In the genomic region with DNA sequence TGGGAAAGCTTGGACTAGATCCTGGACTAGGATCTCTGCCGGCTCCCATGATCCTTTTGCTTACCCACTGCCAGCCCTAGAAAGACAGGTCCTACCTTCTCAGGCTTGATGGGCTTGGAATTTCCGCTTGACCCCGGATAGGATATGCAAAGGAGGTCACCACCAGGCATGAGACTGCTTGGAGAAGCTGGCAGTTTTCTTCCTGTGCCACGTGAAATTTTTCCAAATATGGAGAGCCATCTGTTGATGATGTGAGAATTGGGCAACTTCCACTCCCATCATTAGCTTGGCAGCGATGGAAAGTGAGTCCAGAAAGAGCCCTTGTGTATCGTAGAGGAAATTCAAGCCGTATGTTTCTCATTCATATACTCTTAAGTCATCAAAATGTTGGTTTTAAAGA, we compare ENCODE assay signal across 14 mouse cellular contexts. TPM values are rescaled to one million over a fixed set of nuclear protein-coding genes. Genes with fewer than 3 reads are reported as not detected.
DNase-seq lines count a peak whose midpoint lies in the region; ATAC-seq lines count a peak whose summit lies in the region.
"Had no signal": no experiment of that assay in that cellular context is flagged by ENCODE, and none has a peak within 500 bp of the region (broad histone marks: within the 10 kb centered on the region; RNA-seq: fewer than 3 reads in every experiment).

No protein-coding gene starts in this region.

- no peaks in the 10 kb centered on the region for H3K9me3 ChIP-seq in midbrain, embryonic 10.5 days (replicated peaks)
- H3K9me3 ChIP-seq in intestine, embryonic 15.5 days = no peaks in the 10 kb centered on the region
- H3K9me3 ChIP-seq: liver, embryonic 13.5 days had no signal

- no peak overlapping the region for H3K9ac ChIP-seq in intestine, embryonic 15.5 days
- H3K9ac ChIP-seq: liver, embryonic 13.5 days had no signal

- H3K27me3 ChIP-seq in midbrain, embryonic 10.5 days (ENCODE audit: low read depth, poor library complexity, severe bottlenecking) = peaks cover 9% of the 10 kb centered on the region; the same call in 1 of the 2 replicates
- no peaks in the 10 kb centered on the region for H3K27me3 ChIP-seq in intestine, embryonic 15.5 days (replicated peaks)
- H3K27me3 ChIP-seq: liver, embryonic 13.5 days had no signal

- peak; percentile 78 for DNase-seq in cerebellum, adult 11-12 months
- DNase-seq in cerebellum, postnatal 4 days (ENCODE audit: low spot score in 2 of 2) = no peak
- DNase-seq in 3T3-L1 (ENCODE audit: low read depth, low spot score) = peak; percentile 69
- DNase-seq in cerebellum, adult 9-11 months = peak; percentile 86
- peak; percentile 41 for DNase-seq in layer of hippocampus, adult 9-10 months (ENCODE audit: low spot score)
- no peak for DNase-seq in adrenal gland, adult (ENCODE audit: inconsistent age in 2 of 2, low spot score in 1 of 2)
- DNase-seq in midbrain, embryonic 10.5 days (ENCODE audit: low spot score) = no peak
- DNase-seq: heart, adult 11 months; heart, postnatal 36 days; kidney, postnatal 36 days; liver, embryonic 13.5 days; lung, postnatal 36 days had no signal

- peaks cover 7% of the 10 kb centered on the region; the same call in 1 of the 2 replicates for H3K4me1 ChIP-seq in midbrain, embryonic 10.5 days
- H3K4me1 ChIP-seq in intestine, embryonic 15.5 days (replicated peaks) = no peaks in the 10 kb centered on the region
- H3K4me1 ChIP-seq: liver, embryonic 13.5 days had no signal

- no peaks in the 10 kb centered on the region for H3K36me3 ChIP-seq in midbrain, embryonic 10.5 days
- H3K36me3 ChIP-seq in intestine, embryonic 15.5 days = no peaks in the 10 kb centered on the region
- H3K36me3 ChIP-seq: liver, embryonic 13.5 days had no signal

- no peak overlapping the region for H3K4me3 ChIP-seq in midbrain, embryonic 10.5 days
- H3K4me3 ChIP-seq in intestine, embryonic 15.5 days (replicated peaks) = no peak overlapping the region
- H3K4me3 ChIP-seq: liver, embryonic 13.5 days had no signal

- H3K4me2 ChIP-seq in intestine, embryonic 15.5 days (replicated peaks) = no peak overlapping the region
- H3K4me2 ChIP-seq: liver, embryonic 13.5 days had no signal

- H3K27ac ChIP-seq in midbrain, embryonic 10.5 days (replicated peaks) = no peak overlapping the region
- no peak overlapping the region for H3K27ac ChIP-seq in intestine, embryonic 15.5 days
- H3K27ac ChIP-seq: liver, embryonic 13.5 days had no signal

- no peak for ATAC-seq in intestine, embryonic 15.5 days
- ATAC-seq: intestine, postnatal 0 days had no signal

- WGBS in midbrain, embryonic 10.5 days = 86% methylated on average over 7 of the region's 7 CpGs
- WGBS in intestine, embryonic 15.5 days = 85% methylated on average over 7 of the region's 7 CpGs

RNA-seq across cellular contexts. Expression of a gene that starts 39.8 kb away (rescaled TPM):
- 28.6 and 32.2 TPM in 2 replicates for polyA plus RNA-seq in midbrain, embryonic 10.5 days (2016; fragmentation: Nextera tagmentation; extraction: Ambion mirVana)
- polyA plus RNA-seq in intestine, embryonic 15.5 days (2015; fragmentation: Nextera tagmentation; extraction: Ambion mirVana) = 31.0 and 33.8 TPM in 2 replicates

RNA-seq across cellular contexts. Expression of a gene that starts 39.9 kb away (rescaled TPM):
- 71.7 and 72.7 TPM in 2 replicates for polyA plus RNA-seq in midbrain, embryonic 10.5 days (2016; fragmentation: Nextera tagmentation; extraction: Ambion mirVana)
- 52.7 and 52.8 TPM in 2 replicates for polyA plus RNA-seq in intestine, embryonic 15.5 days (2015; fragmentation: Nextera tagmentation; extraction: Ambion mirVana)

Comparison
In these comparisons a context has a peak if more than half of its experiments do, and no peak if none do; other contexts are left out.
1. DNase-seq: peak in cerebellum, adult 11-12 months (single experiment), 3T3-L1 (single experiment), cerebellum, adult 9-11 months (single experiment) and layer of hippocampus, adult 9-10 months (single experiment); none in cerebellum, postnatal 4 days (0 of 2), adrenal gland, adult (0 of 2) and midbrain, embryonic 10.5 days (single experiment).